9 mouse cellular contexts compared by ENCODE assay signal in genomic region chr11:59308164-59308542, GRCm38 (mm10). TPM values are rescaled to one million over a fixed set of nuclear protein-coding genes. Genes with fewer than 3 reads are reported as not detected.
A peak's percentile ranks its signal among the peaks of the same experiment; 100 is the strongest.
DNase-seq lines count a peak whose midpoint lies in the region; ATAC-seq and TF ChIP-seq lines count a peak whose summit lies in the region.
"Had no signal": no experiment of that assay in that cellular context is flagged by ENCODE, and none has a peak within 500 bp of the region (broad histone marks: within the 10 kb centered on the region; RNA-seq: fewer than 3 reads in every experiment).

No protein-coding gene starts in this region.

- peaks cover 62% of the 10 kb centered on the region for H3K27me3 ChIP-seq in hindbrain, embryonic 14.5 days (ENCODE audit: control insufficient read depth, insufficient read depth, low read length)
- peaks cover 44% of the 10 kb centered on the region for H3K27me3 ChIP-seq in neural tube, embryonic 14.5 days (ENCODE audit: control insufficient read depth, insufficient read depth, low read length)

- TF ChIP-seq POLR2A in embryonic fibroblast, embryonic 13.5 days (IDR thresholded peaks at IDR 0.05; ENCODE audit: low read depth, low read length) = peak; percentile 48; the same call in 1 of the 2 replicates

- H3K27ac ChIP-seq in embryonic fibroblast, embryonic 13.5 days (ENCODE audit: insufficient read depth, low read length) = peak overlapping the region; percentile 16; the same call in 1 of the 2 replicates
- H3K27ac ChIP-seq in hindbrain, embryonic 14.5 days = no peak overlapping the region
- H3K27ac ChIP-seq in neural tube, embryonic 14.5 days (ENCODE audit: low read depth, low read length) = no peak overlapping the region
- H3K27ac ChIP-seq: macrophage had no signal

- H3K4me1 ChIP-seq in embryonic fibroblast, embryonic 13.5 days (ENCODE audit: control insufficient read depth, insufficient read depth, low read length) = peaks cover 8% of the 10 kb centered on the region; the same call in 1 of the 2 replicates
- peaks cover 23% of the 10 kb centered on the region; the same call in 1 of the 2 replicates for H3K4me1 ChIP-seq in hindbrain, embryonic 14.5 days (replicated peaks; ENCODE audit: control insufficient read depth, insufficient read depth, low read length)
- peaks cover 11% of the 10 kb centered on the region for H3K4me1 ChIP-seq in neural tube, embryonic 14.5 days (ENCODE audit: control insufficient read depth, insufficient read depth, low read length)

- WGBS in hindbrain, embryonic 14.5 days = 24% methylated on average over 12 of the region's 12 CpGs
- 22% methylated on average over 12 of the region's 12 CpGs for WGBS in neural tube, embryonic 14.5 days

- no peak for ATAC-seq in hindbrain, embryonic 14.5 days (ENCODE audit: low FRiP score)
- no peak for ATAC-seq in neural tube, embryonic 14.5 days (ENCODE audit: low read depth)

- DNase-seq in kidney, postnatal 10 days = peak; percentile 28
- DNase-seq in kidney, postnatal 36 days = no peak
- DNase-seq in hindbrain, embryonic 14.5 days (ENCODE audit: low spot score) = no peak
- DNase-seq in testis, postnatal 14 days (ENCODE audit: low spot score) = no peak
- no peak for DNase-seq in spleen, postnatal 14 days (ENCODE audit: low spot score in 2 of 2)
- no peak for DNase-seq in cerebellum, adult 18-20 months

- no peaks in the 10 kb centered on the region for H3K36me3 ChIP-seq in hindbrain, embryonic 14.5 days (replicated peaks; ENCODE audit: control insufficient read depth, insufficient read depth)
- H3K36me3 ChIP-seq in neural tube, embryonic 14.5 days (ENCODE audit: control insufficient read depth, insufficient read depth, low read length) = no peaks in the 10 kb centered on the region

- peak overlapping the region; percentile 86 for H3K4me2 ChIP-seq in hindbrain, embryonic 14.5 days (replicated peaks)
- H3K4me2 ChIP-seq in neural tube, embryonic 14.5 days (ENCODE audit: low read depth, low read length) = peak overlapping the region; percentile 76; the same call in 1 of the 2 replicates

- H3K4me3 ChIP-seq in embryonic fibroblast, embryonic 13.5 days (ENCODE audit: insufficient read depth, low read length) = peak overlapping the region; percentile 26
- H3K4me3 ChIP-seq in hindbrain, embryonic 14.5 days (replicated peaks; ENCODE audit: low read length) = peak overlapping the region; percentile 58; the same call in 1 of the 2 replicates
- H3K4me3 ChIP-seq in neural tube, embryonic 14.5 days (ENCODE audit: low read depth, low read length) = peak overlapping the region; percentile 52

- no peak overlapping the region for H3K9ac ChIP-seq in hindbrain, embryonic 14.5 days
- H3K9ac ChIP-seq in neural tube, embryonic 14.5 days (replicated peaks; ENCODE audit: low read depth, low read length) = 0 out of 2 replicates have a peak overlapping the region, but pooled peaks have one; percentile 7

- TF ChIP-seq CTCF in embryonic fibroblast, embryonic 13.5 days (IDR thresholded peaks at IDR 0.05; ENCODE audit: borderline replicate concordance, insufficient read depth, low read length) = no peak

- H3K9me3 ChIP-seq in hindbrain, embryonic 14.5 days (ENCODE audit: control insufficient read depth, low read length) = no peaks in the 10 kb centered on the region
- no peaks in the 10 kb centered on the region for H3K9me3 ChIP-seq in neural tube, embryonic 14.5 days (ENCODE audit: control insufficient read depth, low read length)

RNA-seq across cellular contexts. Expression of gene Wnt9a, which starts 1.4 kb away (rescaled TPM):
- polyA plus RNA-seq in embryonic fibroblast, embryonic 13.5 days (2011; ENCODE audit: insufficient read length, low read depth, missing spikeins) = 7.5 and 7.6 TPM in 2 replicates
- polyA plus RNA-seq in hindbrain, embryonic 14.5 days (2014; fragmentation: Nextera tagmentation; extraction: Ambion mirVana) = 2.1 TPM in 2 replicates
- polyA plus RNA-seq in neural tube, embryonic 14.5 days (2014; fragmentation: Nextera tagmentation; extraction: Ambion mirVana) = 0.72 and 2.1 TPM in 2 replicates

RNA-seq across cellular contexts. Expression of gene Wnt3a, which starts 17.6 kb away (rescaled TPM):
- polyA plus RNA-seq in embryonic fibroblast, embryonic 13.5 days (2011; ENCODE audit: insufficient read length, low read depth, missing spikeins) = not detected in 2 replicates
- 0.40 and 0.43 TPM in 2 replicates for polyA plus RNA-seq in hindbrain, embryonic 14.5 days (2014; fragmentation: Nextera tagmentation; extraction: Ambion mirVana)
- 0.12 and 0.31 TPM in 2 replicates for polyA plus RNA-seq in neural tube, embryonic 14.5 days (2014; fragmentation: Nextera tagmentation; extraction: Ambion mirVana)
- polyA plus RNA-seq: macrophage had no signal
